Mouse (Mus musculus): ENCODE data around the gene Tmem132c.
A peak's percentile ranks its signal among the peaks of the same experiment; 100 is the strongest.

- TF ChIP-seq CTCF (IDR thresholded peaks at IDR 0.05; ENCODE audit: low read depth) = peak; percentile 81
- TF ChIP-seq EP300 (optimal IDR thresholded peaks at IDR 0.05) = no peak
Measured at GRCm38 (mm10) chr5:127481416-127481815, 239.8 kb downstream of the Tmem132c start.

All from stomach, postnatal 0 days (tissue).